Mouse (Mus musculus): Measurements from ENCODE around the gene Zfp871.

- TF ChIP-seq CTCF (IDR thresholded peaks at IDR 0.05; ENCODE audit: insufficient read depth, low read depth, low read length): no peak
- no peak for TF ChIP-seq POLR2A (IDR thresholded peaks at IDR 0.05; ENCODE audit: insufficient read depth, low read depth, low read length)
Measured at GRCm38 (mm10) chr17:32786944-32787343, 1.1 kb downstream of the Zfp871 start.

All from olfactory bulb, adult 2 months (tissue).